Mouse (Mus musculus): ENCODE results near the gene Rom1.
"Not testable (repeated sequence)": the region's sequence is repeated elsewhere in the genome, so short reads cannot be mapped to it uniquely, and the experiment has no call there.

The Rom1 gene

GRCm38 (mm10) chr19:8897865-8898495 lies 31.2 kb downstream of the Rom1 start, which contains the start of gene Ganab:
Gene Ganab (plus strand): TSS chr19:8898071.
- DNase-seq (ENCODE audit: low read depth, low spot score) = peak; percentile 98

DNA sequence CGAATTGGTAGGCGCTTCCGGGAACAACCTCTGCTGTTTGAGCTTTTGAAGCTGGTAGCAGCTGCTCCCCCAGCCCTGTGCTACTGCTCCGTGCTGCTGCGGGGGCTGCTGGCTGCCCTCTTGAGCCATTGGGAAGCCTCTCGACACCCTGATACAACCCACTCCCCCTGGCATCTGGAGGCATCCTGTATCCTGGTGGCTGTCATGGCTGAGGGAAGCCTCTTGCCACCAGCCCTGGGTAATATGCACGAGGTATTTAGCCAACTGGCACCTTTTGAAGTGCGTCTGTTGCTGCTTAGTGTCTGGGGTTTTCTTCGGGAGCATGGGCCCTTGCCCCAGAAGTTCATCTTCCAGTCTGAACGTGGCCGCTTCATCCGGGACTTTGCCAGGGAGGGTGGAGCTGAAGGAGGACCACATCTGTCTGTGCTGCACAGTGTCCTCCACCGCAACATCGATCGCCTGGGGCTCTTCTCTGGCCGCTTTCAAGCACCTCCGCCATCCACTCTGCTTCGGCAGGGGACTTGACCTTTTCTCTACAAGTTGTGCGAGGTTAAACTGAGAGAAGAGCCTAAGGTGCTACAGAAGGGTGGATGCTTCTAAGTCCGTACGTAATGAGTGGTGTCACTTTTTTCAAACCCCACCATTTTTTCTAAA lies 31.8 kb downstream of the Rom1 start:
- DNase-seq (ENCODE audit: low read depth, low spot score) = peak; percentile 58

DNA sequence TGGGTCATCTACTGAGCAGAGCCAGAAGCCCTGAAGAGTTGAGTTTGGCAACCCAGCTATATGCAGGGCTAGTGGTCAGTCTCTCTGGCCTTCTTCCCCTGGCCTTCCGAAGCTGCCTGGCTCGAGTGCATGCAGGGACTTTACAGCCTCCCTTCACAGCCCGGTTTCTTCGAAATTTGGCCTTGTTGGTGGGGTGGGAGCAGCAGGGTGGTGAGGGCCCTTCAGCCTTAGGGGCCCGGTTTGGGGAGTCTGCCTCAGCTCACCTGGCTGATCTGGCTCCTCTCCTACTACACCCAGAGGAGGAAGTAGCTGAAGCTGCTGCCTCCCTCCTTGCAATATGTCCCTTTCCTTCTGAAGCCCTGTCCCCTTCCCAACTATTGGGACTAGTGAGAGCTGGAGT lies 32.9 kb downstream of the Rom1 start:
- not testable (repeated sequence) for DNase-seq (ENCODE audit: low read depth, low spot score)

- DNase-seq (ENCODE audit: low read depth, low spot score) = no peak
These were observed 33.7 kb downstream of the Rom1 start for GRCm38 (mm10) chr19:8895397-8895960.

- DNase-seq (ENCODE audit: low read depth, low spot score) = peak; percentile 96
These were observed 36.1 kb downstream of the Rom1 start, which contains the start of gene Ints5 for GRCm38 (mm10) chr19:8892829-8893766. Gene Ints5 (plus strand): TSS chr19:8893005.

DNA sequence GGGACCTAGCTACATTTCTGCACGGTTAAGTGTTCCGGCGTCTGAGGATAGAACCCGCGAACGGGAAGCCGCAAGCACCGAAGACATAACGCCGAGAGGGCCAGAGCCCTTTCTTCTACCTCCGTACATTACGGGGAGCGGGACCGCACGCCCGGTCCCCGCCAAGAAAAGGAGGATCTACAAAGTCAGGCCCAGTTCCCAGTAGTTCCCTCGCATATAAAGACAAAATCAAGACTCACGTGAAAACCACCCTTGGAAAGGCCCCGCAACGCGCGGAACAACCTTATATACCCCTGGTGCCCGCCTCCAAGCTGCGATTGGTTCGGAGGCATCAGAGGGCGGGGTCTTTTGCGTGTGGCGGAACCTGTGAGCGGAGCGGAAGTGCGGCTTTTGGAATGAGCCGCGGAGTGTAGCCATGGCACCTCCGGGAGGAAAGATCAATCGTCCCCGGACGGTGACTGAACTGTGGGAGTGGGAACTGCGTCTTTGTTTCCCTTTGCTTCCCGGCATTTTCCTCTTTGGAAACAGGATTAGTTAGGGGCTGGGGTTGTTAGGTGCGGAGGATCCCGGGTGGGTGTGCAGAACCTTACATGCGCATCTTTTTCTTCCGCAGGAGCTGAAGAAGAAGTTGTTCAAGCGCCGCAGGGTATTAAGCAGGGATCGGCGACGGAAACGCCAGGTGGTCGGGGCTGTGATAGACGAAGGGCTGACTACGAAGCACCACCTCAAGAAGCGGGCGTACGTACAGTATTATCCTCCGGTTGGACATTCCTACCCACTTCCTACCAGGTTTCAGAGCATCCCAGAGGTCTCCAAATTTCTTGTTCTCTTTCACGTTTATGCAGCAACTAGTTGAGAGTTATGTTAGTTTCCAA lies 40.4 kb downstream of the Rom1 start, which contains the start of the genes 1810009A15Rik and Gm49416:
TSS of gene 1810009A15Rik (plus strand) at position 343 of the 875 bp plus-strand sequence.
TSS of gene Gm49416 (plus strand) at position 416 of the 875 bp plus-strand sequence.
- peak; percentile 99 for DNase-seq (ENCODE audit: low read depth, low spot score)

- no peak for DNase-seq (ENCODE audit: low read depth, low spot score)
These were observed 41.3 kb downstream of the Rom1 start for GRCm38 (mm10) chr19:8887585-8888463.

DNA sequence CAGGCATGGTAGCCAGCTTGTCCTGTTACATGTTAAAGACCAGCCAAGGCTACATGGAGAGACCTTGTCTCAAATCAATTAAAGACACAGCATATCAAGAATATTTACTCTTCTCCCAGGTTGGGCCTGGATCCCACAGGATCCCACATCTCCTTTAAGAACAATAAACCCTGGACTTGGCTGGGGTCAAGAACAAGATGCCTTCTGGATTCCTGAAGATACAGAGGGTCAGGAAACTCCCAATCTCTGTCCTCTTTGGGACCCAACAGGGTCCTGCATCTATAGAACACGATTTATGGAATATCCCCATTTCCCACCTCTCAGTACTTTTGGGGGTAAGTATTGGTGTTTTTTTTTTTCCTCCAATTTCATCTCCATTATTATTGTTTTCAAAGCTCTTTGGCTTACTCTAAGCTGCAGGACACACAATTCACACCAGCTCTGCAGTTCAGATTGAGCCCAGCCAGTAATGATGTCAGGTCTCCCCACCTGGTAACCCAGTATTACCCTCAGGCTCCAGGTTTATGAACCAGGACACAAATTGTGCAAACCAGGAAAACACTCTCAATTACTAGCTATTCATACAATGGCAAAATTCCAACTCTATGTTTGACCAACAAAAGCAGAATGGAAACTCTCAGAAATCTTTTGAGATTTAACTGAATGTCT lies 42.1 kb downstream of the Rom1 start:
- no peak for DNase-seq (ENCODE audit: low read depth, low spot score)

DNA sequence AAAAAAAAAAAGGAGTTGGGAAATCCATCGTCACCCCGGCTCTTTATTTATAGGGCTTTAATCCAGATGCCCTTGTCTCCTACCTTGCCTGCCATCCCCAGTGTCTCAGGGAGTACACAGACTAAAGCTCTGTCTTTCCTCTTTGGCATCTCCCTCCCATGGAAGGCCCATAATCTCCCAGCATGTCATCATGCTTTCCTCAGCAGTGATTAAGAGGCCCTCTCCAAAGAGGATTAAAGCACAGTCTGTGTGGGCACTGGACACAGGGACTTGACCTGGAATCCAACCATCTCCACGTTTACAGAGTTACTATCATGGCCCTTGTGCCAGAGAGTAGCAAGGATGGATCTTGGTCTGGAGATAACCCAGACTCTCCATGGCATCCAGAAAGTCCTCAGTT lies 45.5 kb downstream of the Rom1 start, which contains the start of the genes Lbhd1 and Gm49403:
TSS of gene Lbhd1 (plus strand) at position 117 of the 400 bp plus-strand sequence.
TSS of gene Gm49403 (plus strand) at position 315 of the 400 bp plus-strand sequence.
- DNase-seq (ENCODE audit: low read depth, low spot score) = no peak

- no peak for DNase-seq (ENCODE audit: low read depth, low spot score)
These were observed 48.1 kb downstream of the Rom1 start for GRCm38 (mm10) chr19:8881034-8881392.

- peak; percentile 94 for DNase-seq (ENCODE audit: low read depth, low spot score)
These were observed 48.7 kb downstream of the Rom1 start, which contains the start of gene Uqcc3 for GRCm38 (mm10) chr19:8880311-8881033. Gene Uqcc3 (minus strand): TSS chr19:8880923.
